Mouse (Mus musculus) hindbrain, embryonic 10.5 days (tissue): ENCODE data around the gene Mas1. TPM values are rescaled to one million over a fixed set of nuclear protein-coding genes. Genes with fewer than 3 reads are reported as not detected.
A peak's percentile ranks its signal among the peaks of the same experiment; 100 is the strongest.
"Not testable (repeated sequence)": the region's sequence is repeated elsewhere in the genome, so short reads cannot be mapped to it uniquely, and the experiment has no call there.

Experiments used
- DNase-seq: peaks from one replicate; pipeline ENCODE4 v3.0.0-alpha.2; 2017; ENCODE audit warnings: low spot score
- H3K27ac ChIP-seq: fragments of 300-500 bp; sonication (generic); 2 replicates; pipeline ENCODE4 v1.5.1; 2016; ENCODE audit warnings: mild to moderate bottlenecking, moderate library complexity
- H3K27me3 ChIP-seq: fragments of 300-500 bp; sonication (generic); 2 replicates; pipeline ENCODE4 v1.6.1; 2016; ENCODE audit warnings: mild to moderate bottlenecking; ENCODE audit not compliant: poor library complexity, insufficient read depth, severe bottlenecking
- H3K36me3 ChIP-seq: fragments of 300-500 bp; sonication (generic); 2 replicates; pipeline ENCODE4 v1.6.1; 2016; ENCODE audit warnings: mild to moderate bottlenecking, moderate library complexity
- H3K4me1 ChIP-seq: fragments of 300-500 bp; sonication (generic); replicated peaks from 2 replicates; pipeline ENCODE4 v1.6.1; 2016; ENCODE audit warnings: mild to moderate bottlenecking
- H3K4me3 ChIP-seq: fragments of 300-500 bp; sonication (generic); 2 replicates; pipeline ENCODE4 v1.5.1; 2016; ENCODE audit warnings: mild to moderate bottlenecking, moderate library complexity
- H3K9me3 ChIP-seq: fragments of 300-500 bp; sonication (generic); 2 replicates; pipeline ENCODE4 v1.6.1; 2016; ENCODE audit warnings: mild to moderate bottlenecking, moderate library complexity
- WGBS: fragments of 180-500 bp; shearing (Covaris S2); methylation state at CpG from one replicate; pipeline ENCODE4 v1.1.7; 2016; 5-methylcytosine and 5-hydroxymethylcytosine counted together
- polyA plus RNA-seq: library from polyadenylated mRNA; unstranded; fragments of >200 nt; fragmentation: Nextera tagmentation; extraction: Ambion mirVana; gene quantifications from 2 replicates; pipeline ENCODE4 v1.2.1, GENCODE M21; 2016

Gene Mas1
- polyA plus RNA-seq, 1 experiment from 2014 or later: 0.89 TPM

GRCm38 (mm10) chr17:12898607-12899006 lies 30.7 kb upstream of the Mas1 start:
- Histone ChIP-seq H3K36me3 (peaks cover 60% of the 10 kb centered on the region), H3K27ac (peak overlapping the region; percentile 54; the same call in 1 of the 2 replicates)
- H3K4me3 ChIP-seq, H3K9me3 ChIP-seq, DNase-seq, H3K27me3 ChIP-seq, H3K4me1 ChIP-seq: not testable (repeated sequence)
- WGBS: 39% methylated on average over 2 of the region's 2 CpGs

GRCm38 (mm10) chr17:12897674-12898073 lies 29.7 kb upstream of the Mas1 start:
- peaks cover 56% of the 10 kb centered on the region for H3K36me3 ChIP-seq
- no peaks in the 10 kb centered on the region for H3K27me3 ChIP-seq
- 82% methylated on average over 5 of the region's 5 CpGs for WGBS
- no peaks in the 10 kb centered on the region for H3K9me3 ChIP-seq
- H3K4me1 ChIP-seq: no peaks in the 10 kb centered on the region; the same call in 1 of the 2 replicates
- H3K27ac ChIP-seq: peak overlapping the region; percentile 40; the same call in 1 of the 2 replicates
- no peak overlapping the region for H3K4me3 ChIP-seq
- DNase-seq: no peak

DNA sequence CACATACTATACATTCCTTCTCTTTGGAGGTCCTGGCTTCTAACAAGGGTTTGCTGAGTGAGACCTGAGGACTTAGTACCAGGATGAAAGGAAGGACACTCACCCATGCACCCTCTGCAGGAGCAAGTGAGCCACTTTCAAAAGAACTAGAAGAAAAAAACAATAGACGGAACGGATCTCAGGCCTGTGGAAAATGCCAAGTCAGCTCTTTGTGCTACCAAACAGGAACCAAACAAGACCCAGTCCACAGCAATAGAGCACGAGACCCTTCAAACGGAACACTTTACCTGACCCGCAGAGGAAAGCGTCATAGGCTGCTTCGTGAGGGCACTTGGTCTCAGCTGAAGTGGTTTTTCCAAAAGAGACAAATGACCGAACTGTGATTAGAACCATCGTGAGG lies 24.1 kb upstream of the Mas1 start:
- Histone ChIP-seq H3K27me3 (no peaks in the 10 kb centered on the region), H3K4me1 (no peaks in the 10 kb centered on the region), H3K36me3 (peaks cover 56% of the 10 kb centered on the region), H3K9me3 (no peaks in the 10 kb centered on the region), H3K27ac (no peak overlapping the region), H3K4me3 (no peak overlapping the region)
- WGBS: 93% methylated on average over 9 of the region's 9 CpGs
- DNase-seq: no peak

GRCm38 (mm10) chr17:12891054-12891453 lies 23.1 kb upstream of the Mas1 start:
- Histone ChIP-seq H3K9me3 (no peaks in the 10 kb centered on the region), H3K36me3 (peaks cover 48% of the 10 kb centered on the region)

GRCm38 (mm10) chr17:12887021-12887775 lies 19.3 kb upstream of the Mas1 start:
- no peaks in the 10 kb centered on the region for H3K9me3 ChIP-seq
- 83% methylated on average over 15 of the region's 15 CpGs for WGBS
- H3K27me3 ChIP-seq: no peaks in the 10 kb centered on the region
- no peak for DNase-seq
- no peak overlapping the region for H3K27ac ChIP-seq
- peaks cover 34% of the 10 kb centered on the region for H3K36me3 ChIP-seq
- no peaks in the 10 kb centered on the region for H3K4me1 ChIP-seq
- H3K4me3 ChIP-seq: no peak overlapping the region

More at GRCm38 (mm10) chr17:12891054-12891453, 23.1 kb upstream of the Mas1 start:
- Histone ChIP-seq H3K27me3 (no peaks in the 10 kb centered on the region), H3K4me1 (no peaks in the 10 kb centered on the region), H3K4me3 (no peak overlapping the region), H3K27ac (no peak overlapping the region)
- DNase-seq: no peak
- WGBS: 90% methylated on average over 4 of the region's 4 CpGs

DNA sequence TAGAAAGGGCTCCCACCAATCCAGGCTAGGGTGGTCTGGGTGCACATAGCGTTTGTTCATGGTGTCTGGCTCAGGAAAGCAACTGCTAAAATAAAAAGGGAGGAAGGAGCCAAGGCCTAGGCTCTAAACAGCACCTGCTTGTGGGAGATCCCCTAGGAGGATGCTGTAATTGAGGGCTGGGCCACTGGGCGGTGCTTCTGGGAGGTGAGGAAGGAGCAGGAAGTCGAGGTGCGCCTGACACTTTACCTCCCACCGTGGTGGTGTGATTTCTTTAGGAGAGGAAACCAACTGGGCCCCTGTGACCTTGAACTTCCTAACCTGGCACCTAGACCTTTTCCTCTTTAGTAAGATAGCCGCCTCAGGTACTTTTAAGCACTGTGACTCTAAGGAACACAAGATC lies 18.7 kb upstream of the Mas1 start:
- 40% methylated on average over 6 of the region's 6 CpGs for WGBS
- no peaks in the 10 kb centered on the region for H3K27me3 ChIP-seq
- no peak overlapping the region for H3K4me3 ChIP-seq
- H3K27ac ChIP-seq: no peak overlapping the region
- peaks cover 28% of the 10 kb centered on the region for H3K36me3 ChIP-seq
- no peak for DNase-seq
- no peaks in the 10 kb centered on the region for H3K9me3 ChIP-seq
- H3K4me1 ChIP-seq: no peaks in the 10 kb centered on the region

DNA sequence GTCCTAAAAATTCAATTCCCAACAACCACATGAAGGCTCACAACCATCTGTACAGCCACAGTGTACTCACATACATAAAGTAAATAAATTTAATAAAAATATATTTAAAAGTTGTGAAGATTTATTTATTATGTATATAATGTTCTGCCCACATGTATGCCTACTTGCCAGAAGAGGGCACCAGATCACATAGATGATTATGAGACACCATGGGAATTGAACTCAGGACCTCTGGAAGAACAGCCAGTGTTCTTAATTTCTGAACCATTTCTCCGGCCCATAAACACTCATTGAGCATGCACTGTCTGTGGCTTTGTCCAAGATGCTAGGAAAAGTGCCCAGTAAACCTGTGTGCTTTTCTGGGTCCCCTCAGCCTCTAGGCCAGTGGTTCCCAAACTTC lies 13.3 kb upstream of the Mas1 start:
- H3K27me3 ChIP-seq: no peaks in the 10 kb centered on the region
- H3K27ac ChIP-seq: no peak overlapping the region
- WGBS: 81% methylated on average over 1 of the region's 1 CpGs
- no peaks in the 10 kb centered on the region for H3K9me3 ChIP-seq
- no peak for DNase-seq
- H3K4me1 ChIP-seq: no peaks in the 10 kb centered on the region
- H3K36me3 ChIP-seq: no peaks in the 10 kb centered on the region
- no peak overlapping the region for H3K4me3 ChIP-seq

GRCm38 (mm10) chr17:12880178-12880577 lies 12.2 kb upstream of the Mas1 start:
- no peak overlapping the region for H3K4me3 ChIP-seq
- WGBS: 6% methylated on average over 14 of the region's 14 CpGs
- H3K9me3 ChIP-seq: no peaks in the 10 kb centered on the region

GRCm38 (mm10) chr17:12875734-12876133 lies 7.8 kb upstream of the Mas1 start, which contains the start of gene Mrgprh:
TSS of gene Mrgprh (plus strand) at chr17:12876034.
- DNase-seq: no peak
- WGBS: 84% methylated on average over 5 of the region's 5 CpGs

More at GRCm38 (mm10) chr17:12880178-12880577, 12.2 kb upstream of the Mas1 start:
- H3K27ac ChIP-seq: no peak overlapping the region
- H3K36me3 ChIP-seq: no peaks in the 10 kb centered on the region
- no peaks in the 10 kb centered on the region for H3K27me3 ChIP-seq
- DNase-seq: peak; percentile 81
- no peaks in the 10 kb centered on the region for H3K4me1 ChIP-seq

DNA sequence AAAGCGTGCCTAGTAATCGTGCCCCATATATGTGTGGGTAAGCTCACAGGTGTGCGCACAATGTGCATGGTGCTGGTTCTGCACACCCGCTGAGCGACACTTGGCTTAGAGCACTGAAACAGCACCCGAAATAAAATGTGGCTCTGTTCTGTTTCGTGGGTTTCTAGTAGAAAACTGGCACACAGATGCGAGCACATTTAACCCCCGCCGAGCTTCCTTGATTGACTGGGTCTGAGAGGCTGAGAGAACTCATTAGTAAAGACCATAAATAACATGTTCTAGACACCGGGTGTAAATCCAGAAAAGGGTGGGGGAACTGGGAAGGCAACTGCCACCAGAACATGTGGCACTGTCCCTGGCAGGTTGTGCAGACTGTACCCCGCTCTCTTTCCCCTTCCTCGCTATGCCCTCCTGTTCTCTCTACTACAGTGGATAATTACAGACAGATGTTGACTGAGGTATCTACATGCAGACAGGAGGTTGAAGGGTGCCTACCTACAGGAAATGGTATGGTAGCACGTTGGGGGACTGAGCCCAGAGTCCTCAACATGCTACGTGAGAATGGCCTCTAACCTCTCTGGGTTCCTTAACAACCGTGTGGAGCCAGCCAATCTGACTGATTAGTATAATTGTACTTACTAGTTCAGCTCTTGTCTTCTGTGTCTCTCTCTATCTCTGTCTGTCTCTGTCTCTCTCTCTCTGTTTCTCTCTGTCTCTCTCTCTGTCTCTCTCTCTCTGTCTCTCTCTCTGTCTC lies 4.5 kb upstream of the Mas1 start:
- Histone ChIP-seq H3K36me3 (no peaks in the 10 kb centered on the region), H3K27ac (no peak overlapping the region), H3K27me3 (no peaks in the 10 kb centered on the region; the same call in 1 of the 2 replicates), H3K9me3 (no peaks in the 10 kb centered on the region), H3K4me1 (0 out of 2 replicates have a peak, but pooled peaks cover 7% of the 10 kb centered on the region), H3K4me3 (no peak overlapping the region)
- WGBS: 73% methylated on average over 16 of the region's 16 CpGs
- DNase-seq: no peak

More at GRCm38 (mm10) chr17:12875734-12876133, 7.8 kb upstream of the Mas1 start, which contains the start of gene Mrgprh:
- no peak within 1 kb of the TSS for H3K4me3 ChIP-seq
- H3K4me1 ChIP-seq: 0 out of 2 replicates have a peak, but pooled peaks cover 4% of the 10 kb centered on the region
- H3K9me3 ChIP-seq: no peaks in the 10 kb centered on the region
- H3K36me3 ChIP-seq: no peaks in the 10 kb centered on the region
- H3K27me3 ChIP-seq: no peaks in the 10 kb centered on the region
- H3K27ac ChIP-seq: no peak within 1 kb of the TSS

- 37% methylated on average over 4 of the region's 4 CpGs for WGBS
- no peak for DNase-seq
- Histone ChIP-seq H3K4me3 (no peak overlapping the region), H3K9me3 (no peaks in the 10 kb centered on the region), H3K4me1 (0 out of 2 replicates have a peak, but pooled peaks cover 7% of the 10 kb centered on the region), H3K27ac (no peak overlapping the region), H3K27me3 (no peaks in the 10 kb centered on the region; the same call in 1 of the 2 replicates), H3K36me3 (no peaks in the 10 kb centered on the region)
Measured at GRCm38 (mm10) chr17:12868640-12869039, 697 bp upstream of the Mas1 start.

- Histone ChIP-seq H3K9me3 (no peaks in the 10 kb centered on the region), H3K27ac (no peak overlapping the region), H3K4me3 (no peak overlapping the region), H3K27me3 (no peaks in the 10 kb centered on the region; the same call in 1 of the 2 replicates), H3K4me1 (0 out of 2 replicates have a peak, but pooled peaks cover 3% of the 10 kb centered on the region), H3K36me3 (no peaks in the 10 kb centered on the region)
- 85% methylated on average over 10 of the region's 10 CpGs for WGBS
- DNase-seq: no peak
Measured at GRCm38 (mm10) chr17:12866853-12867252, 1.1 kb downstream of the Mas1 start.

DNA sequence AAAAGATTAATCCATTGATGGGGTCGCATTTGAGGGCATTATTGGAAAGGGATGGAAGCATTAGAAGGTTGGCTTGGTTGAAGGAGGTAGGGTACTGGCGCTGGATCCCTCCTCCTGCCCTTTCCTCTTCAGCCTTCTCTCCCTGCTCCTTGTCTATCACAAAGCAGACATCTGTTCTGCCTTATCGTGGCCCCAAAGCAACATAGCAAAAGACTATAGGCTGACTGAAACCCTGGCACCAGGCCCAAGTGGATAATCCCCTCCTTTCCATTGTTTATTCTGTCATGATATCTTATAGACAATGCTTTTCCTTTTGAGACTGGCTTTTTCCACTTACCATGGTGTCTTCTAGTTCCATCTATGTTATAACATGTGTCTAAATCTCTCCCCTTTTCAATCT lies 2.5 kb downstream of the Mas1 start:
- WGBS: 77% methylated on average over 3 of the region's 3 CpGs
- Histone ChIP-seq H3K27me3 (no peaks in the 10 kb centered on the region; the same call in 1 of the 2 replicates), H3K4me1 (0 out of 2 replicates have a peak, but pooled peaks cover 3% of the 10 kb centered on the region), H3K4me3 (no peak overlapping the region), H3K27ac (no peak overlapping the region), H3K9me3 (no peaks in the 10 kb centered on the region), H3K36me3 (no peaks in the 10 kb centered on the region)
- DNase-seq: no peak
